Mouse (Mus musculus) CD4-positive helper T cell, adult 2 months (primary cell): ENCODE data around the gene E030030I06Rik.
"Not testable (repeated sequence)": the region's sequence is repeated elsewhere in the genome, so short reads cannot be mapped to it uniquely, and the experiment has no call there.

Experiments
- DNase-seq: peaks from one replicate; pipeline ENCODE4 v3.0.0-alpha.2; 2012; ENCODE audit warnings: low read depth, missing footprints, low spot score

The E030030I06Rik gene

GRCm38 (mm10) chr10:22151863-22152640 is 3.0 kb upstream of the E030030I06Rik start:
- not testable (repeated sequence) for DNase-seq

- DNase-seq, result not testable (repeated sequence)
These were observed 2.2 kb upstream of the E030030I06Rik start for GRCm38 (mm10) chr10:22151056-22151862.

GRCm38 (mm10) chr10:22150593-22150992 is 1.5 kb upstream of the E030030I06Rik start:
- peak; percentile 54 for DNase-seq

GRCm38 (mm10) chr10:22149691-22150465 is 808 bp upstream of the E030030I06Rik start:
- DNase-seq, result peak; percentile 33

- DNase-seq, result peak; percentile 85
These were observed 513 bp downstream of the E030030I06Rik start for GRCm38 (mm10) chr10:22148441-22149072.

GRCm38 (mm10) chr10:22142926-22143325 is 6.1 kb downstream of the E030030I06Rik start:
- no peak for DNase-seq

- peak; percentile 63 for DNase-seq
These were observed 6.9 kb downstream of the E030030I06Rik start for GRCm38 (mm10) chr10:22142194-22142593.

- peak; percentile 39 for DNase-seq
These were observed 8.3 kb downstream of the E030030I06Rik start for GRCm38 (mm10) chr10:22140665-22141280.

- no peak for DNase-seq
These were observed 74.5 kb downstream of the E030030I06Rik start for GRCm38 (mm10) chr10:22074531-22074930.

- DNase-seq, result no peak
These were observed 76.3 kb downstream of the E030030I06Rik start for GRCm38 (mm10) chr10:22072739-22073138.

GRCm38 (mm10) chr10:22070576-22070975 is 78.5 kb downstream of the E030030I06Rik start:
- DNase-seq, result no peak

- no peak for DNase-seq
These were observed 78.9 kb downstream of the E030030I06Rik start for GRCm38 (mm10) chr10:22070168-22070567.

GRCm38 (mm10) chr10:22067979-22068378 is 81.1 kb downstream of the E030030I06Rik start, which contains the start of gene 4930444G20Rik:
Gene 4930444G20Rik (minus strand): TSS chr10:22068079.
- not testable (repeated sequence) for DNase-seq
